Mouse (Mus musculus): ENCODE results near the gene Spata18. TPM values are rescaled to one million over a fixed set of nuclear protein-coding genes. Genes with fewer than 3 reads are reported as not detected.

Gene Spata18
- 0.22 and 0.24 TPM in 2 replicates for polyA plus RNA-seq (2015; fragmentation: Nextera tagmentation; extraction: Ambion mirVana)

- no peak for TF ChIP-seq CTCF (IDR thresholded peaks at IDR 0.05; ENCODE audit: low read depth)
- Histone ChIP-seq H3K4me2 (ENCODE audit: low read length) (peak within 1 kb of the TSS; percentile 96), H3K27me3 (ENCODE audit: insufficient read depth, low read length) (peaks cover 31% of the 10 kb centered on the region), H3K4me1 (replicated peaks; ENCODE audit: insufficient read depth, low read length) (peaks cover 10% of the 10 kb centered on the region; the same call in 1 of the 2 replicates), H3K9me3 (replicated peaks; ENCODE audit: low read length) (no peaks in the 10 kb centered on the region), H3K9ac (ENCODE audit: low read depth, low read length) (peak within 1 kb of the TSS; percentile 54), H3K4me3 (replicated peaks; ENCODE audit: low read depth, low read length) (peak within 1 kb of the TSS; percentile 58), H3K36me3 (ENCODE audit: insufficient read depth, low read length) (no peaks in the 10 kb centered on the region), H3K27ac (no peak within 1 kb of the TSS)
- WGBS, result 1% methylated on average over 57 of the region's 57 CpGs
- ATAC-seq (replicated peaks; ENCODE audit: low FRiP score, low read depth) (no peak), DNase-seq (ENCODE audit: low spot score) (peak; percentile 29)
Observed at GRCm38 (mm10) chr5:73651061-73651854, at the start of gene Spata18. Gene Spata18 (plus strand): TSS chr5:73651379.

- no peaks in the 10 kb centered on the region for H3K4me1 ChIP-seq (replicated peaks; ENCODE audit: insufficient read depth, low read length)
- H3K4me2 ChIP-seq (ENCODE audit: low read length), result no peak overlapping the region
- 81% methylated on average over 3 of the region's 3 CpGs for WGBS
- ATAC-seq (replicated peaks; ENCODE audit: low FRiP score, low read depth) (no peak), DNase-seq (ENCODE audit: low spot score) (no peak)
- no peaks in the 10 kb centered on the region for H3K36me3 ChIP-seq (ENCODE audit: insufficient read depth, low read length)
- H3K27ac ChIP-seq, result no peak overlapping the region
- H3K9me3 ChIP-seq (replicated peaks; ENCODE audit: low read length), result no peaks in the 10 kb centered on the region
- H3K27me3 ChIP-seq (ENCODE audit: insufficient read depth, low read length), result no peaks in the 10 kb centered on the region
- no peak overlapping the region for H3K9ac ChIP-seq (ENCODE audit: low read depth, low read length)
- peak; percentile 44; the same call in 1 of the 2 replicates for TF ChIP-seq CTCF (IDR thresholded peaks at IDR 0.05; ENCODE audit: low read depth)
- H3K4me3 ChIP-seq (replicated peaks; ENCODE audit: low read depth, low read length), result no peak overlapping the region
Observed at GRCm38 (mm10) chr5:73602865-73603264, 48.3 kb upstream of the Spata18 start.

GRCm38 (mm10) chr5:73604542-73604941, 46.6 kb upstream of the Spata18 start:
- WGBS, result 95% methylated on average over 6 of the region's 6 CpGs
- no peak for TF ChIP-seq CTCF (IDR thresholded peaks at IDR 0.05; ENCODE audit: low read depth)
- no peak for ATAC-seq (replicated peaks; ENCODE audit: low FRiP score, low read depth)

GRCm38 (mm10) chr5:73604964-73605363, 46.2 kb upstream of the Spata18 start:
- no peak overlapping the region for H3K4me3 ChIP-seq (replicated peaks; ENCODE audit: low read depth, low read length)
- no peak for TF ChIP-seq CTCF (IDR thresholded peaks at IDR 0.05; ENCODE audit: low read depth)
- no peaks in the 10 kb centered on the region for H3K27me3 ChIP-seq (ENCODE audit: insufficient read depth, low read length)
- DNase-seq (ENCODE audit: low spot score) (no peak), ATAC-seq (replicated peaks; ENCODE audit: low FRiP score, low read depth) (no peak)
- 79% methylated on average over 6 of the region's 6 CpGs for WGBS
- no peaks in the 10 kb centered on the region for H3K9me3 ChIP-seq (replicated peaks; ENCODE audit: low read length)
- no peak overlapping the region for H3K27ac ChIP-seq
- H3K9ac ChIP-seq (ENCODE audit: low read depth, low read length), result no peak overlapping the region
- H3K4me1 ChIP-seq (replicated peaks; ENCODE audit: insufficient read depth, low read length), result no peaks in the 10 kb centered on the region
- no peaks in the 10 kb centered on the region for H3K36me3 ChIP-seq (ENCODE audit: insufficient read depth, low read length)
- H3K4me2 ChIP-seq (ENCODE audit: low read length), result no peak overlapping the region

More at GRCm38 (mm10) chr5:73604542-73604941, 46.6 kb upstream of the Spata18 start:
- Histone ChIP-seq H3K4me3 (replicated peaks; ENCODE audit: low read depth, low read length) (no peak overlapping the region), H3K4me2 (ENCODE audit: low read length) (no peak overlapping the region), H3K36me3 (ENCODE audit: insufficient read depth, low read length) (no peaks in the 10 kb centered on the region), H3K9me3 (replicated peaks; ENCODE audit: low read length) (no peaks in the 10 kb centered on the region), H3K9ac (ENCODE audit: low read depth, low read length) (no peak overlapping the region), H3K27ac (no peak overlapping the region), H3K27me3 (ENCODE audit: insufficient read depth, low read length) (no peaks in the 10 kb centered on the region), H3K4me1 (replicated peaks; ENCODE audit: insufficient read depth, low read length) (no peaks in the 10 kb centered on the region)
- no peak for DNase-seq (ENCODE audit: low spot score)

GRCm38 (mm10) chr5:73611071-73611470, 40.1 kb upstream of the Spata18 start:
- TF ChIP-seq CTCF (IDR thresholded peaks at IDR 0.05; ENCODE audit: low read depth), result no peak
- no peak for ATAC-seq (replicated peaks; ENCODE audit: low FRiP score, low read depth)

DNA sequence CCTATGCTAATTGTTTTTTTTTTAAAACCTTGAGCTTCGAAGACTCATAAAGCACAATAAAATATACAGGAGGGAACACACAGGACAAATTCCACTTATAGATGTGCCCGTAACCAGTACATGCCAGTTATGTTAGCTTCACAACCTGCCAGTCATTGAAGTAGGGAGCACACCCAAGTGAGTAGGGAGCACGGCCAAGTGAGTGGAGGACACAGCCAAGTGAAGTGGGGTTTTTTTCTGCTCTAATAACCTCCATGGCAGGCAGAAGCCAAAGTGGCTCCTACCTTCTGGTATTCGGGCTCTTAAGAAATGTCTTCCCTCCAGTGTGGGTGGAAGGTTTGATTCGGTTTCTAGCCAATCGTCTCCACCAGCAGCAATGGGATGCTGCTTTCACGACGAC, 37.9 kb upstream of the Spata18 start:
- Histone ChIP-seq H3K4me1 (replicated peaks; ENCODE audit: insufficient read depth, low read length) (no peaks in the 10 kb centered on the region), H3K27ac (no peak overlapping the region), H3K4me2 (ENCODE audit: low read length) (no peak overlapping the region), H3K9me3 (replicated peaks; ENCODE audit: low read length) (no peaks in the 10 kb centered on the region), H3K4me3 (replicated peaks; ENCODE audit: low read depth, low read length) (no peak overlapping the region), H3K36me3 (ENCODE audit: insufficient read depth, low read length) (no peaks in the 10 kb centered on the region), H3K27me3 (ENCODE audit: insufficient read depth, low read length) (no peaks in the 10 kb centered on the region), H3K9ac (ENCODE audit: low read depth, low read length) (no peak overlapping the region)
- no peak for ATAC-seq (replicated peaks; ENCODE audit: low FRiP score, low read depth)
- WGBS, result 80% methylated on average over 8 of the region's 8 CpGs
- no peak for TF ChIP-seq CTCF (IDR thresholded peaks at IDR 0.05; ENCODE audit: low read depth)
- no peak for DNase-seq (ENCODE audit: low spot score)

More at GRCm38 (mm10) chr5:73611071-73611470, 40.1 kb upstream of the Spata18 start:
- Histone ChIP-seq H3K4me1 (replicated peaks; ENCODE audit: insufficient read depth, low read length) (no peaks in the 10 kb centered on the region), H3K9me3 (replicated peaks; ENCODE audit: low read length) (no peaks in the 10 kb centered on the region), H3K9ac (ENCODE audit: low read depth, low read length) (no peak overlapping the region), H3K4me2 (ENCODE audit: low read length) (no peak overlapping the region), H3K36me3 (ENCODE audit: insufficient read depth, low read length) (no peaks in the 10 kb centered on the region), H3K4me3 (replicated peaks; ENCODE audit: low read depth, low read length) (no peak overlapping the region), H3K27me3 (ENCODE audit: insufficient read depth, low read length) (no peaks in the 10 kb centered on the region), H3K27ac (no peak overlapping the region)
- DNase-seq (ENCODE audit: low spot score), result no peak
- 95% methylated on average over 4 of the region's 4 CpGs for WGBS

All from kidney, postnatal 0 days (tissue).